Mouse (Mus musculus): ENCODE data around the gene Atp6v0b. TPM values are rescaled to one million over a fixed set of nuclear protein-coding genes. Genes with fewer than 3 reads are reported as not detected.

Atp6v0b gene
- polyA plus RNA-seq (2017; shearing (Covaris generic)): 157 TPM

DNA sequence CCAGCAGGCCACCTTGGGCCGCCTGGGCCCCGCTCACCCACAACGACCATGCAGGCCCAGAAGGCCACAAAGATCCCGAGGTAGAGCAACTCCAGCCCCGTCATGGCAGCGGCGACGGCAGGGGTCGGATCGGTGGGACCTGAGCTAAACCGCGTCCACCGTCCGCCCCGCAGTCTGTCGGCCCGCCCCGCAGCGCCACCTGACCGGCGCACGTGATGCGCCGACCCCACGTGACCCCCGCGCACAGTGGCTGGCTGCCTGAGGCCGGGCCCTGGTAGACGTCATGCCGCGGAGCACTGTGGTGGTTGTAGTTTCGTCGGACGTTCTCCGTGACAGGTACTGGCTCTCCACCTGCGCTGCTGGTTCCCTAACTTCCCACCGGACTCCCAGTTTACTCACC lies at the start of gene Atp6v0b:
Gene Atp6v0b, minus strand, starts transcription at position 201 of the 400 bp plus-strand sequence.

DNA sequence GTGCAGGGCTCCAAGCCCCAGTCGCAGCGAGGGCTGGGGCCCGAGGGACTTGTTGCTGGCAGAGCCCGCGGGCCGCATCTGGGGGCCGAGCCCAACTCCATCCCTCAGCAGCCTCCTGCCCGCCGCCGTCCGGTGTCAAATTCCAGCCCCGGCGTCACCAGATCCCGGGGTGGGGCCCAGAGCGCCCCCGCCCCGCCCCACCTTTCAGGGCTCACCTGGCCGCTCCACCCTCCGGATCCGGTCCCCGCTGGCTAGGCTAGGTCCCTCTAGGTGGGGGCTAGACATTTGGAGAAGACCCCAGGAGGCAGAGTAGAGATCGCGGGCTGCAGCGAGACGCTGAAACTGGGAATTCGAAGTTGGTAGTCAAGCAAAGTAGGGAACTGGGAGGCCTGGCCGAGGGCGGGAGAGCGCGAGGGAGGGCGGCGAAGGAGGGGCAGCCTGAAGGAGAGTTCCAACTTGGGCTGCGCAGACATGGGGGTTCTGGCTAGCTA lies 42.3 kb upstream of the Atp6v0b start, which contains the start of gene Artn:
Gene Artn, minus strand, starts transcription at position 373 of the 491 bp plus-strand sequence.

DNA sequence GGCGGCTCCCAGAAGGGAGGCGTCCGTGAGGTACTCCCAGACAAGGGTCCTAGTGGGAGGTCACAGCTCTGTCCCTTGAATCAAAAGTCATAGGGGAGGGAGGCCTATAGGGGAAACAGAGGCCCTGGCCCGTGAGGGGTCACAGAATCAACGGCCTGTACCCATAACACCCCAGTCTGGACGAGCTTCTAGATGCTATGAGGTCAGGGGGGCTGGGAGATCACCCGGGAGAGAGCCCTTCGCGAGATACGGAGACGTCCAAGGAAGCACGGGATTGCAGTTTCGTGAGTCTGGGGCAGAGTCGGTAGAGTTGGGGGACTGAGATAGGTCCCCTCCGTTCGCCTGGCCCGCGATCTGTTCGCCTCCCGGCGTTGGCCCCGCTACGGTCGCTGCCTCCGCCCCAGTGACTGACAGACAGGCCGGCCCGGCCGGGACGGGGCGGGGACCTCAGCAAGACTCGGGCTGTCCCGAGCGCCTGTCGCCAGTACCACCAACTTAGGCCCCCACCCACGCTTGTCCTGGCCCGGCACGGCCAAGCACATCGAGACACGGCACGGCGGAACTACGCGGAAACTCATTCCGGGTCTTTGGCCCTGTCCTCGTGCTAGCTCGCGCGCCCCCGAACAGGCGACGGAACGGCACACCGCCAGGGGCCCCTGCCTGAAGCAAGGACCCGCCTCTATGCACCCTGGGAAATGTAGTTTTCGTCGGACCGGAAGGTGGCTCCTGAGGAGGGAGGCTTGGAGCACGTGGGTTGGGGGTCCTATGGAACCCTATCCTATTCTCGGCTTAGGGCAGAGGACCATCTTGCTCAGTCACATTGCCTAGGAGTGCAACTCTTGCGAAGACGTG lies 27.7 kb upstream of the Atp6v0b start, which contains the start of gene Ipo13:
Gene Ipo13, minus strand, starts transcription at position 409 of the 852 bp plus-strand sequence.

DNA sequence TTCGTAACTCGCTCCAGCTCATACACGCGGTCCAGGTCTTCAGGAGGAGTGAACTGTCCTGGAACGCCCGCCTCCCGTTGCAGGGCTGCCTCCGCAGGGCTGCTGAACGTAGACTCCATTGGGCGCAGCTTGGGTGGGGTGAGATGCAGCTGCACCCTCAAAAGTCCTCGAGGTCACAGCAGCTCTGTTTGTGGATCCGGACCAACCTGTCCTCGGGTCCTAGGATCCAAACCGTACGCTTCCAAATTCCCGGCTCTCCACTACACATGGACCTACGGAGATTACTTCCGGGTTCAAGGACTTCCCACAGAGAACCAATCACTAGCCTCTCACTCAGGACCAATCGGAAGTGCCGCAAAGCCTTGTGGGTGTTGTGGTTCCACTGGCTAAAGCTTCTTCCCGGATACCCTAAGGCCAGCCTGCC lies 4.6 kb upstream of the Atp6v0b start, which contains the start of gene Dph2:
Gene Dph2, minus strand, starts transcription at position 295 of the 424 bp plus-strand sequence.

DNA sequence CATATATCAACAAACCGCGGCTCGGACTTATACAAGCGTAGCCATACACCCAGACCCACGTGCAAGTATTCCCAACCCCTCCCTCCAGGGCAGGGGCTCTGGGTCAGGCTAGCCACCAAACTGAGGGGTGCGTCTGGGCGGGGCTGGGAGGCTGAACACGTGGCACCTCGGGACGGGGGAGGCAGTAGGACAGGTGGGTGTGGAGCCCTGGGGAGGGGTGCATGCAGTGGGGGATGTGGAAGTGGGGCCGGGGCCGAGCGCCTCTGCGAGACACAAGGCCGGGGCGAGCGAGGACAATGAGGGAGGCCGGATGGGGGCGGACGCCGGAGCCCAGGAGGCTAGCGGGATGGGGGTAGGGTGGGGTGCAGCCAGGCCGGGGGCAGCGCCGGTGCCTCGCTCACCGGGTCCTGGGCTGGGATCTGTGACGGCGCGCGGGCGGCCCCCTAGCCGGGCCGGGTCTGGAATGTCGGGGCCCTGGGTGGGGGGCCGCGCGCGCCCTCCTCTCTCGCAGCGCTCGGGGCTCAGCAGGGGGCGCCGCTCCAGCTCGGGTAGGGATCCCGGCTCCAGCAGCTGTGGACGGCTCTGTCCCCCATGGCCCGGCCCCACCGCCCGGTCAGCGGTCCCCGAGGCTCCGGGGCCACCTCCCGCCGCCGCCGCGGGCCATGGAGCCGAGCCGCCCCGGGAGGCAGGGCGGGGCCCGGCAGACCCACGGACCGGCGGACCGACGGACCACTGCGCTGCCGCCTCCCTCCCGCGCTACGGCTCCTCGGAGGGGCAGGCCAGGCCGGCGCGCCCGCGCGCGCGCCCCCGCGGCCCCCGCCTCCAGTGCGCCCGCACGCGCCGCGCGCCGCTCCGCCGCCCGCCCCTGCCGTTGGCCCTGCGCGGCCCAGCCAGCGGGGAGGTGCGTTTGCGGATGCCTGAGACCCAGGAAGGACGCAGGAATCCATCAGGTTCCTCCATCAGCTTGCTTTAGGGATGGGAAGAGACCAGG lies 4.1 kb downstream of the Atp6v0b start, which contains the start of gene B4galt2:
Gene B4galt2, minus strand, starts transcription at position 787 of the 991 bp plus-strand sequence.

DNA sequence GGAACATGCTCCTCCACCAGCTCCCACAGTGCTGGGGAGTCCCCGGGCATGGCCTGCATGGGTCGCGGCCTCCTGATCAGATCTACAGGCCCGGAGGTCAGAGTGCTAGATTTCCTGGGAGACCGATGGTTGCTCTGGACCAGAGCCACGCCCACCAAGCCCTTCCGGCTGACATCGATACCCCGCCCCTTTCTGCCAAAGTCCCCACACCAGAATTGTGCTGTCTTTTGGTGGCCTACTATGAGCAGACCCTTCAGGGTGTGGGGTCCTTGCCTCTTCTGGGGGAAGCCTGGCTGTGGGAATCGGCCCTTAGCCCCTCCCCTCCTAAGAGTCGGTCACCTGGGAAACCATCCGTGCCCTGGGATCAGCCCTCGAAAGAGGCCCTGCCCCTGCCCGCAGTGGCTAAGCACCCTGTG lies 14.7 kb downstream of the Atp6v0b start, which contains the start of gene Ccdc24:
Gene Ccdc24, minus strand, starts transcription at position 87 of the 416 bp plus-strand sequence.

DNA sequence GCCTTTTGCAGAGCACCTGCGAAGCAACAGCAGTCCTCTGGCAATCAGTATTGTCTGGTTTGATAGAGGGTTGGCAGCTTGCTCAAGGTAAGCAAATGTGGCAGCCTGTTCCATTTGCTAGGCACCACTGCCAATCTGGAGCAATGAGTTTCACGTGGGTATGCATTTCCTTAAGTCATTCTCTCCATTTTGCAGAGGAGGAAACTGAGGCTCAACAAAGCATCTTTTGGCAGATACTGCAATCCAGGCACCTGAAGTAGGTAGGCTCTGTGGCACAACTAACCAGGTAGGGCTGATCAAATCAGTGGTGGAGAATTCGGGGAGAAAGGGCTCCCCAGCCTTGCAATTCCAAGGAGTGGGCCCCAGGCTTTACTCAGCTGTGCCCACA lies 52.7 kb downstream of the Atp6v0b start, which contains the start of gene Slc6a9:
Gene Slc6a9, plus strand, starts transcription at position 50 of the 388 bp plus-strand sequence.

Other genes with a start within 250 kb of the Atp6v0b start
- 28.6 TPM for gene Dmap1, start 205.1 kb downstream of the Atp6v0b start, polyA plus RNA-seq (2017; shearing (Covaris generic))
- not detected for gene Gm12845, start 162.9 kb downstream of the Atp6v0b start, polyA plus RNA-seq (2017; shearing (Covaris generic))
- gene Klf17, start 121.7 kb downstream of the Atp6v0b start, polyA plus RNA-seq (2017; shearing (Covaris generic)): not detected
- 0.57 TPM for gene Slc6a9, start 52.8 kb downstream of the Atp6v0b start, polyA plus RNA-seq (2017; shearing (Covaris generic))
- not detected for gene Ccdc24, start 14.8 kb downstream of the Atp6v0b start, polyA plus RNA-seq (2017; shearing (Covaris generic))
- gene B4galt2, start 3.8 kb downstream of the Atp6v0b start, polyA plus RNA-seq (2017; shearing (Covaris generic)): not detected
- gene Dph2, start 4.7 kb upstream of the Atp6v0b start, polyA plus RNA-seq (2017; shearing (Covaris generic)): 11.6 TPM
- gene Ipo13, start 27.7 kb upstream of the Atp6v0b start, polyA plus RNA-seq (2017; shearing (Covaris generic)): 24.9 TPM
- gene Artn, start 42.4 kb upstream of the Atp6v0b start, polyA plus RNA-seq (2017; shearing (Covaris generic)): not detected
- gene St3gal3, start 247.6 kb upstream of the Atp6v0b start, polyA plus RNA-seq (2017; shearing (Covaris generic)): 8.1 TPM